Mouse (Mus musculus) lung, adult 2 months (tissue): ENCODE measurements around the gene Dcp1a.

Source experiments
- CTCF ChIP-seq: fragments of 200-500 bp; IDR thresholded peaks from 2 replicates; pipeline ENCODE4 v1.5.1; 2011; ENCODE audit warnings: mild to moderate bottlenecking, low read length, control low read depth; ENCODE audit not compliant: insufficient read depth
- POLR2A ChIP-seq: fragments of 200-500 bp; IDR thresholded peaks from 2 replicates; pipeline ENCODE4 v1.6.1; 2011; ENCODE audit warnings: low read depth, mild to moderate bottlenecking, control low read depth, low read length, borderline replicate concordance; ENCODE audit errors: extremely low read depth

GRCm38 (mm10) chr14:30528392-30528791, 49.1 kb downstream of the Dcp1a start:
- no peak for TF ChIP-seq POLR2A
- TF ChIP-seq CTCF = no peak
